Mouse (Mus musculus) limb, embryonic 12.5 days (tissue): ENCODE data around the gene Vmn2r28. TPM values are rescaled to one million over a fixed set of nuclear protein-coding genes. Genes with fewer than 3 reads are reported as not detected.
"Not testable (repeated sequence)": the region's sequence is repeated elsewhere in the genome, so short reads cannot be mapped to it uniquely, and the experiment has no call there.

Experiments
- ATAC-seq: fragments of 200-750 bp; cut with Nextera tagmentation; 2 replicates; pipeline ENCODE4 v1.8.0; 2017; ENCODE audit warnings: low read depth, moderate TSS enrichment; ENCODE audit not compliant: insufficient number of reproducible peaks, insufficient read depth, low FRiP score, low TSS enrichment
- H3K27ac ChIP-seq: fragments of 300-500 bp; sonication (generic); 2 replicates; pipeline ENCODE4 v1.5.1; 2016; ENCODE audit warnings: mild to moderate bottlenecking, moderate library complexity
- H3K27me3 ChIP-seq: fragments of 300-500 bp; sonication (generic); 2 replicates; pipeline ENCODE4 v1.6.1; 2016; ENCODE audit warnings: mild to moderate bottlenecking, moderate library complexity
- H3K36me3 ChIP-seq: fragments of 300-500 bp; sonication (generic); 2 replicates; pipeline ENCODE4 v1.6.1; 2016; ENCODE audit warnings: mild to moderate bottlenecking, moderate library complexity
- H3K4me1 ChIP-seq: fragments of 300-500 bp; sonication (generic); replicated peaks from 2 replicates; pipeline ENCODE4 v1.6.1; 2016
- H3K4me2 ChIP-seq: fragments of 300-500 bp; sonication (generic); 2 replicates; pipeline ENCODE4 v1.6.1; 2016; ENCODE audit warnings: mild to moderate bottlenecking, moderate library complexity
- H3K4me3 ChIP-seq: fragments of 300-500 bp; sonication (generic); replicated peaks from 2 replicates; pipeline ENCODE4 v1.5.1; 2016; ENCODE audit warnings: mild to moderate bottlenecking
- H3K9ac ChIP-seq: fragments of 300-500 bp; sonication (generic); replicated peaks from 2 replicates; pipeline ENCODE4 v1.6.1; 2016; ENCODE audit warnings: mild to moderate bottlenecking, moderate library complexity
- H3K9me3 ChIP-seq: fragments of 300-500 bp; sonication (generic); 2 replicates; pipeline ENCODE4 v1.6.1; 2016; ENCODE audit warnings: mild to moderate bottlenecking, moderate library complexity
- WGBS: fragments of 180-500 bp; shearing (Covaris S2); methylation state at CpG from one replicate; pipeline ENCODE4 v1.1.7; 2016; 5-methylcytosine and 5-hydroxymethylcytosine counted together
- polyA plus RNA-seq: library from polyadenylated mRNA; unstranded; fragments of >200 nt; fragmentation: Nextera tagmentation; extraction: Ambion mirVana; gene quantifications from 2 replicates; pipeline ENCODE4 v1.2.1, GENCODE M21; 2016

The Vmn2r28 gene
- polyA plus RNA-seq: not detected in 2 replicates

DNA sequence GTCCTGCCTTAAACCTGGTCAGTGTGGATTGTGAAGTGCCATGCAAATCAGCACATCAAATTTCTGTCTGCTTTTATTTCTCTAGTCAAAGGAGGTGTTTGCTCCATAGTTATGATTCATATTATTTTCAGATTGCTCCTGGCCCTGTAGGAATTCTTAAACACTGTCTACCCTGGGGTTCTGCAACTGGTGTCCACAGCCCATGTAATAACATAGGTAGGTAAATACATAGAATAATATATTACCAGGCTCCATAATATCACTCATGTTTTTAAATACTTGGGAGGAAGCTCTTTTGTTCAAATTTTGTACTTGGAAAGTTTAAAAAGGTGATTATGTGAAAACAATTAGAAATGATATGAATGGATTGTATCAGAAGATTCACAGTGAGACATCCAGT, at the start of gene Vmn2r28:
Gene Vmn2r28, minus strand, starts transcription at position 101 of the 400 bp plus-strand sequence.
- ATAC-seq, H3K27ac ChIP-seq, H3K4me1 ChIP-seq, H3K9ac ChIP-seq, H3K27me3 ChIP-seq, H3K4me3 ChIP-seq, H3K9me3 ChIP-seq, H3K36me3 ChIP-seq, H3K4me2 ChIP-seq: not testable (repeated sequence)

- not testable (repeated sequence) for H3K27me3 ChIP-seq, H3K27ac ChIP-seq, ATAC-seq, H3K4me1 ChIP-seq, H3K4me2 ChIP-seq, H3K4me3 ChIP-seq, H3K36me3 ChIP-seq, H3K9ac ChIP-seq
- peaks cover 25% of the 10 kb centered on the region for H3K9me3 ChIP-seq
- WGBS: 59% methylated on average over 3 of the region's 3 CpGs
Observed at GRCm38 (mm10) chr7:5540770-5541436, 47.1 kb upstream of the Vmn2r28 start.

DNA sequence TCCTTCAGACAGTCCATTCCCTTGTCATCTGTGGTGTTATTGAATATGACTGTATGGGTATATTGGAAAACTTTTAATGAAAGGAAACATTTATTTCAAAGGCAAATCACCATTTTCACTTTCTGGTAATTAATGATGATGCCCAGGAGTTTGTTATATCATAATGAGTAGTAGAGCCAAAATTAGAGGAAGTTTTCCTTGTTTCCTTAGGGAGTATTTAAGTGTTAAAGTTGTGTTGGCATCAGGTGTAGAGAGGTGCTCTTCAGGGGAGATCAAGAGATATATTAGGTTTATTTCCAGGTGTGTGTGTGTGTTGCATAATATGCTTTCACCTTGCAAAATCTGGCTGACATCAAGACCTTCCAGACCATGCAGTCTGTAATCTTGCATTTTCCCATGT, 37.1 kb downstream of the Vmn2r28 start, which contains the start of gene Vmn1r59:
Gene Vmn1r59, minus strand, starts transcription at position 101 of the 400 bp plus-strand sequence.
- Histone ChIP-seq H3K27me3 (no peaks in the 10 kb centered on the region), H3K4me3 (no peak within 1 kb of the TSS), H3K9me3 (peaks cover 40% of the 10 kb centered on the region), H3K4me2 (no peak within 1 kb of the TSS), H3K9ac (no peak within 1 kb of the TSS), H3K27ac (no peak within 1 kb of the TSS), H3K4me1 (no peaks in the 10 kb centered on the region), H3K36me3 (no peaks in the 10 kb centered on the region)
- ATAC-seq: no peak

- not testable (repeated sequence) for ATAC-seq, H3K4me1 ChIP-seq, H3K4me3 ChIP-seq, H3K27ac ChIP-seq, H3K9ac ChIP-seq, H3K36me3 ChIP-seq, H3K27me3 ChIP-seq, H3K4me2 ChIP-seq
- WGBS: 71% methylated on average over 3 of the region's 3 CpGs
- H3K9me3 ChIP-seq: peaks cover 41% of the 10 kb centered on the region
Observed at GRCm38 (mm10) chr7:5454011-5454410, 39.7 kb downstream of the Vmn2r28 start.

- H3K36me3 ChIP-seq: no peaks in the 10 kb centered on the region
- H3K4me1 ChIP-seq: no peaks in the 10 kb centered on the region
- H3K9me3 ChIP-seq: peaks cover 22% of the 10 kb centered on the region
- no peak overlapping the region for H3K4me3 ChIP-seq
- H3K4me2 ChIP-seq: no peak overlapping the region
- no peak overlapping the region for H3K9ac ChIP-seq
- no peak for ATAC-seq
- no peak overlapping the region for H3K27ac ChIP-seq
- H3K27me3 ChIP-seq: no peaks in the 10 kb centered on the region
Observed at GRCm38 (mm10) chr7:5448627-5449026, 45.1 kb downstream of the Vmn2r28 start.

Other genes starting within 250 kb of the Vmn2r28 start
- not detected in 2 replicates for gene Gm5065, start 143.4 kb downstream of the Vmn2r28 start, polyA plus RNA-seq
- gene Nlrp2, start 142.9 kb downstream of the Vmn2r28 start, polyA plus RNA-seq: not detected in 2 replicates
- not detected in 2 replicates for gene Vmn1r58, start 80.6 kb downstream of the Vmn2r28 start, polyA plus RNA-seq
- gene Vmn1r59, start 37.2 kb downstream of the Vmn2r28 start, polyA plus RNA-seq: not detected in 2 replicates
- not detected in 2 replicates for gene Vmn1r60, start 53.4 kb upstream of the Vmn2r28 start, polyA plus RNA-seq
- gene Vmn1r61, start 119.3 kb upstream of the Vmn2r28 start, polyA plus RNA-seq: not detected in 2 replicates
- gene Vmn1r62, start 179.7 kb upstream of the Vmn2r28 start, polyA plus RNA-seq: not detected in 2 replicates